Mouse (Mus musculus): ENCODE results near the gene Imp4. TPM values are rescaled to one million over a fixed set of nuclear protein-coding genes. Genes with fewer than 3 reads are reported as not detected.

The Imp4 gene
- 39.9 and 41.6 TPM in 2 replicates for polyA plus RNA-seq (2015; fragmentation: Nextera tagmentation; extraction: Ambion mirVana)

GRCm38 (mm10) chr1:34439215-34439960, at the start of gene Imp4, which contains the start of gene Ccdc115:
Gene Imp4 (plus strand): TSS chr1:34439851.
Gene Ccdc115 (minus strand): TSS chr1:34439672.
- WGBS: under 1% methylated on average over 47 of the region's 48 CpGs
- ATAC-seq (peak; percentile 96), DNase-seq (ENCODE audit: low spot score) (peak; percentile 100)
- Histone ChIP-seq H3K4me2 (replicated peaks; ENCODE audit: low read depth, low read length) (peak within 1 kb of the TSS; percentile 78), H3K4me3 (ENCODE audit: low read depth, low read length) (peak within 1 kb of the TSS; percentile 63), H3K36me3 (ENCODE audit: insufficient read depth, low read length) (peaks cover 15% of the 10 kb centered on the region), H3K9ac (replicated peaks; ENCODE audit: low read depth) (peak within 1 kb of the TSS; percentile 51), H3K9me3 (ENCODE audit: low read length) (no peaks in the 10 kb centered on the region), H3K27ac (ENCODE audit: low read length) (peak within 1 kb of the TSS; percentile 78), H3K4me1 (ENCODE audit: insufficient read depth, low read depth, low read length) (no peaks in the 10 kb centered on the region), H3K27me3 (replicated peaks; ENCODE audit: insufficient read depth, low read length) (no peaks in the 10 kb centered on the region)
- peak; percentile 25; the same call in 1 of the 2 replicates for TF ChIP-seq EP300 (IDR thresholded peaks at IDR 0.05)
- no peak for TF ChIP-seq CTCF (IDR thresholded peaks at IDR 0.05)

- H3K9me3 ChIP-seq (ENCODE audit: low read length): no peaks in the 10 kb centered on the region
- H3K27ac ChIP-seq (ENCODE audit: low read length): no peak overlapping the region
- 90% methylated on average over 4 of the region's 4 CpGs for WGBS
- H3K4me3 ChIP-seq (ENCODE audit: low read depth, low read length): no peak overlapping the region
- no peak overlapping the region for H3K4me2 ChIP-seq (replicated peaks; ENCODE audit: low read depth, low read length)
- TF ChIP-seq EP300 (IDR thresholded peaks at IDR 0.05): no peak
- no peak for TF ChIP-seq CTCF (IDR thresholded peaks at IDR 0.05)
- H3K36me3 ChIP-seq (ENCODE audit: insufficient read depth, low read length): no peaks in the 10 kb centered on the region
- no peak overlapping the region for H3K9ac ChIP-seq (replicated peaks; ENCODE audit: low read depth)
- ATAC-seq: peak; percentile 41; the same call in 1 of the 2 replicates
- no peaks in the 10 kb centered on the region for H3K4me1 ChIP-seq (ENCODE audit: insufficient read depth, low read depth, low read length)
- H3K27me3 ChIP-seq (replicated peaks; ENCODE audit: insufficient read depth, low read length): no peaks in the 10 kb centered on the region
- DNase-seq (ENCODE audit: low spot score): no peak
Observed at GRCm38 (mm10) chr1:34396321-34396720, 43.3 kb upstream of the Imp4 start.

DNA sequence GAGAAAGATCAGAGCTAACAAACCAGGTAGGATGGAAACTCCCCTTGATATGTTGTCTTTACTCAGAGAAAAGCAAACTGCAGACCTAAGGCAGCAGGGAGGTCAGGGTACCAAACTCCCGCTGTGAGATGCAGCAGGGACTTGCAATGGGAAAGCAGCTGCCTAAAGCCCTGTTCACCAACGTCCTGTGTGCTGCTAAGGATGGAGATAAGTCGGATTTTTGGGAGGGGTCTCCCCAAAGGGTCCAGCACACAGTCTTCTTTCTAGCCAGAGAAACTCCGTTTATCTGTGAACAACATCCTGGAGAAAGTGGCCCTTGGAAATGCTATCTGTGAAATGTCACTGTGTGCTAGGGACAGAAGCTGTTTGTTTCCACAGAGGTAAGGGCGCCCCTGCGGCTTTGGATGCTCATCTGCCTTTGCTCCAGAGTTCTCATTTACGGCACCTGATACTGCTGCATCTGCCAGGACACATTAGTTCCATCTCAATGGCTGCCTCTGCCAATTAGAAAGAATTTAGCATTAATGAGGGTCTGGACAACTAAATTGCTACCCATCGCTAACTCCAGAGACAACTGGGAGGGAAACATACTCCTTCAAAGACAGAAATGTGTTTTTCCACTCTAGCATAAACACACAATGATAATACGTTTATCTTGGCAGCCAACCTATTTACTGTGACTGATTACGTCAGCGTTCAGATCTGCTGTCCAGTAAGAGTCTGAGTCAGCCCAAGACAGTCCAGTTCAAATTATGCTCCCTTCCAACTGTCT, 40.3 kb upstream of the Imp4 start:
- H3K9me3 ChIP-seq (ENCODE audit: low read length): no peaks in the 10 kb centered on the region
- no peaks in the 10 kb centered on the region for H3K36me3 ChIP-seq (ENCODE audit: insufficient read depth, low read length)
- H3K4me3 ChIP-seq (ENCODE audit: low read depth, low read length): no peak overlapping the region
- no peak overlapping the region for H3K4me2 ChIP-seq (replicated peaks; ENCODE audit: low read depth, low read length)
- no peaks in the 10 kb centered on the region for H3K27me3 ChIP-seq (replicated peaks; ENCODE audit: insufficient read depth, low read length)
- WGBS: 38% methylated on average over 11 of the region's 11 CpGs
- ATAC-seq (peak; percentile 67), DNase-seq (ENCODE audit: low spot score) (peak; percentile 68)
- no peak overlapping the region for H3K27ac ChIP-seq (ENCODE audit: low read length)
- TF ChIP-seq EP300 (IDR thresholded peaks at IDR 0.05) (no peak), CTCF (IDR thresholded peaks at IDR 0.05) (no peak)
- no peak overlapping the region for H3K9ac ChIP-seq (replicated peaks; ENCODE audit: low read depth)
- no peaks in the 10 kb centered on the region for H3K4me1 ChIP-seq (ENCODE audit: insufficient read depth, low read depth, low read length)

DNA sequence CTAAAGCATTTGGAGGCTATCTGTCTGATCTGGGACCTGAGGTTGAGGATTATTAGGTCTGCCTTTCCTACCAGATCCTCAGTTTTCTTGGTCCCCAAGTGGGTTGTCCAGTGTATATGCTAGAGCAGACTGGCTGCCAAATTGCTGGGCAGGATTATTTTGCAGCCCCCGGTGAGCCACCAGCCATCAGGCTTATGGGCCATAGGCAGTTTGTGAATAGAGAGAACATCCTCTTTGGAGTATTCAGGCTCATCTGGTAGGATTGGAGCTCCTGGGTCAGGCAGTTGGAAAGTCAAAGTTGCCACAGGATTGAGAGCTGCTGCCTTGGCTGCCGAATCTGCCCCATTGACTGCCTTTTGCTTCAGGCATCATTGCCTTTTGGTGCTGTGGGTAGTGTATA, 11.2 kb upstream of the Imp4 start:
- no peaks in the 10 kb centered on the region for H3K27me3 ChIP-seq (replicated peaks; ENCODE audit: insufficient read depth, low read length)
- H3K4me1 ChIP-seq (ENCODE audit: insufficient read depth, low read depth, low read length): no peaks in the 10 kb centered on the region
- no peak for TF ChIP-seq CTCF (IDR thresholded peaks at IDR 0.05)
- no peak for TF ChIP-seq EP300 (IDR thresholded peaks at IDR 0.05)
- DNase-seq (ENCODE audit: low spot score) (no peak), ATAC-seq (no peak)
- 95% methylated on average over 2 of the region's 2 CpGs for WGBS
- H3K9me3 ChIP-seq (ENCODE audit: low read length): peaks cover 7% of the 10 kb centered on the region
- H3K4me3 ChIP-seq (ENCODE audit: low read depth, low read length): no peak overlapping the region
- H3K27ac ChIP-seq (ENCODE audit: low read length): no peak overlapping the region
- no peak overlapping the region for H3K9ac ChIP-seq (replicated peaks; ENCODE audit: low read depth)
- H3K4me2 ChIP-seq (replicated peaks; ENCODE audit: low read depth, low read length): no peak overlapping the region
- H3K36me3 ChIP-seq (ENCODE audit: insufficient read depth, low read length): no peaks in the 10 kb centered on the region

GRCm38 (mm10) chr1:34429281-34429680, 10.4 kb upstream of the Imp4 start:
- DNase-seq (ENCODE audit: low spot score): no peak
- no peak overlapping the region for H3K4me3 ChIP-seq (ENCODE audit: low read depth, low read length)
- ATAC-seq: no peak
- H3K9ac ChIP-seq (replicated peaks; ENCODE audit: low read depth): no peak overlapping the region
- TF ChIP-seq EP300 (IDR thresholded peaks at IDR 0.05) (no peak), CTCF (IDR thresholded peaks at IDR 0.05) (no peak)
- no peak overlapping the region for H3K27ac ChIP-seq (ENCODE audit: low read length)
- no peak overlapping the region for H3K4me2 ChIP-seq (replicated peaks; ENCODE audit: low read depth, low read length)
- H3K27me3 ChIP-seq (replicated peaks; ENCODE audit: insufficient read depth, low read length): no peaks in the 10 kb centered on the region
- no peaks in the 10 kb centered on the region for H3K36me3 ChIP-seq (ENCODE audit: insufficient read depth, low read length)
- whole genome bisulfite sequencing: 91% methylated on average over 4 of the region's 4 CpGs
- H3K9me3 ChIP-seq (ENCODE audit: low read length): peaks cover 7% of the 10 kb centered on the region
- no peaks in the 10 kb centered on the region for H3K4me1 ChIP-seq (ENCODE audit: insufficient read depth, low read depth, low read length)

GRCm38 (mm10) chr1:34430981-34431380, 8.7 kb upstream of the Imp4 start:
- ATAC-seq (no peak), DNase-seq (ENCODE audit: low spot score) (no peak)
- Histone ChIP-seq H3K9me3 (ENCODE audit: low read length) (peaks cover 7% of the 10 kb centered on the region), H3K9ac (replicated peaks; ENCODE audit: low read depth) (no peak overlapping the region), H3K27ac (ENCODE audit: low read length) (no peak overlapping the region), H3K4me2 (replicated peaks; ENCODE audit: low read depth, low read length) (no peak overlapping the region), H3K36me3 (ENCODE audit: insufficient read depth, low read length) (no peaks in the 10 kb centered on the region), H3K27me3 (replicated peaks; ENCODE audit: insufficient read depth, low read length) (no peaks in the 10 kb centered on the region), H3K4me1 (ENCODE audit: insufficient read depth, low read depth, low read length) (no peaks in the 10 kb centered on the region), H3K4me3 (ENCODE audit: low read depth, low read length) (no peak overlapping the region)
- 97% methylated on average over 3 of the region's 3 CpGs for WGBS
- TF ChIP-seq EP300 (IDR thresholded peaks at IDR 0.05) (no peak), CTCF (IDR thresholded peaks at IDR 0.05) (no peak)
